Mouse (Mus musculus) adrenal gland, postnatal 4 days (tissue): Measurements from ENCODE around the gene Kdelc2. TPM values are rescaled to one million over a fixed set of nuclear protein-coding genes. Genes with fewer than 3 reads are reported as not detected.

Experiments
- DNase-seq, 2 experiments: peaks; one replicate each; pipeline ENCODE4 v3.0.0; 2021 to 2022; ENCODE audit warnings: low spot score in 2 of 2, mixed read lengths in 2 of 2
- total RNA-seq, 2 experiments: library from RNA; stranded (reverse); gene quantifications; 2 replicates each; pipeline ENCODE4 v1.2.3; 2021

Gene Kdelc2
- total RNA-seq, 2 experiments from 2014 or later: 23.3 to 25.1 TPM

DNA sequence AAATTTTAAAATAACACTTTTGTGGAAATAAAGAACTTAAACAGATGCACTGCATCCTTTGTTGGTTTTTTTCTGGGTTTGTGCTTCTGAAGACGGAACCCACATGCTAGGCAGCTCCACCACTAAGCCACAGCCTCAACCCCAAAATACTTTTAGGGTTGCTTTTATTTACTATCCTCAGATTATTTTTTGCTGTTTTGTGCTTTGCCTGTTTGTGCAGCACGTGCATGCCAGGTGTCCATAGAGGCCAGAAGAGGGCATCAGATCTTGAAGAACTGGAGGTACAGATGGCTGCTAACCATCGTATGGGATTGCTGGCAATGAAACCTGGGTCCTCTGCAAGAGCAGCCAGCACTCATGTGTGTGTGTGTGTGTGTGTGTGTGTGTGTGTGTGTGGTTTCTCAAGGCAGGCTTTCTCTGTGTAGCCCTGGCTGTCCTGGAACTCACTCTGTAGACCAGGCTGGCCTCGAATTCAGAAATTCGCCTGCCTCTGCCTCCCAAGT lies 2.7 kb upstream of the Kdelc2 start:
- DNase-seq: no peak

DNA sequence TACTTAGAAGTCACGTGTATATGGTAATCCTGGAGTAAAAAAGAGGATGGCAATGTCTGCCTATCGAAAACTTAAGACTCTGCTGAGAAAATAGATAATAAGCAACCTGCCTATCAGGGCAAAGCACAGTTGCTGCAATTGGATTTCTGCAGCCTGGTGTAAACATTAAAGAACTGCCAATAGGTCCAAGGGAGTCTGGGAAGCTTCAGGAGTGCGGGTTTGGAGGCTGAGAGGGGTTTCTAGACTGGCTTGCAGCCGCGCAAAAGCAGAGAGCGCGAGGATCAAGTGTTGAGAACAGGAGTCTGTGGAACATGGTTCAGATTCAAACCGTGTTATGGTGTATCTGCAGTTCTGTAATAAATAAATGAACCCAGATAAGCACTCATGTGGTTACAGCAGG lies 1.0 kb downstream of the Kdelc2 start:
- no peak for DNase-seq

DNA sequence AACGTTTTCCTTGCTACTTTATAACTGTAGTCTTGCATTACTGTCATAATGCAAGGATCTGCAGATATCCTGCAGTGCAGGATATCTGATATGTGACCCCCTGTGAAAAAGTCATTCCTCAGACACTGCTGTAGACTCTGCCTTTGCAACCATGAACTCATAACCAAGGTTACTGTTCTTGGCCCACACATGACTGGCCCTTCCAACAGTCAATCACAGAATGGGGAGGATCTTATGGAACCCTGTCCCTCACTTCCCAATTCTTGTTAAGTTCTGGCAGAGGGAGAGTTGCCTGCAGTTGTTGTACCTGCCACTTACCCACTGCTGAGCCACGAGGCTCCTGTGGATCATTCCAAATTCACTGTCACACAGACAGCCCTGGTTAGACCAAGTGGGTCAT lies 3.6 kb downstream of the Kdelc2 start:
- DNase-seq: no peak

DNA sequence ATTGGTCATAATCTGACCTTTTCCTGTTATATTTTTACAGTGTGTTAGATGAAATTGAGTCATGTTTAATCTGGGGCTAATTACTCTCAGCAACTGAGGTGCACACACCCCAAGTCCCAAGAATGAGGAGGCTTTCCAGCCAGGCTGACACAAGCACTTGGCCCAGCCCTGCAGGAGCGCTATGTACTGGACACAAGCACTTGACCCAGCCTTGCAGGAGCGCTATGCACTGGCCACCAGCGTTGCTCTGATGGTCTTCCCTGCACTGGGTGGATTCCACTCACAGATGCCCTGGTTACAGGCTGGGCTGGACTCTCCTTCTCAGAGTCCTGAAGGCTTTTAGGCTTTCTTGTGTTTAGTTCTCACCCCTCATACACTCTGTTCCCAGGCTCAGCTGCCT lies 5.3 kb downstream of the Kdelc2 start:
- no peak for DNase-seq

DNA sequence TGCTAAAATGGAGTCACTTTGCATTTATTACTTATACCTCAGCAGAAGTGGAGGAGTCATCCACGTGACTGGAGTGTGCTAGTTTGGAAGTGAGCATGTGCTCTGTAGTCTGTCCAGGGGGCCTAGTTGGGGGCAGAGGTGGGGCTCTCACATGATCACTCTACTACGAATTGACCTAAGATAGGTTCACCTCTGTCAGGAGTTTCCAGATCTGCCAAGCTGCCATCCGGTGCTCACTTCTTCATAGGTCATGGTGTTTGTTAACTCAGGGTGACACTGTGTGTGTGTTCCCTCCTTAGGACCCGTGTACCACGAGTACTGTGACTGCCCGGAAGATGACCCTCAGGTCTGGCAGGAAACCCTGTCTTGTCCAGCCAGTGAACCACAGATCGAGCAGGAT lies 6.3 kb downstream of the Kdelc2 start:
- no peak for DNase-seq

DNA sequence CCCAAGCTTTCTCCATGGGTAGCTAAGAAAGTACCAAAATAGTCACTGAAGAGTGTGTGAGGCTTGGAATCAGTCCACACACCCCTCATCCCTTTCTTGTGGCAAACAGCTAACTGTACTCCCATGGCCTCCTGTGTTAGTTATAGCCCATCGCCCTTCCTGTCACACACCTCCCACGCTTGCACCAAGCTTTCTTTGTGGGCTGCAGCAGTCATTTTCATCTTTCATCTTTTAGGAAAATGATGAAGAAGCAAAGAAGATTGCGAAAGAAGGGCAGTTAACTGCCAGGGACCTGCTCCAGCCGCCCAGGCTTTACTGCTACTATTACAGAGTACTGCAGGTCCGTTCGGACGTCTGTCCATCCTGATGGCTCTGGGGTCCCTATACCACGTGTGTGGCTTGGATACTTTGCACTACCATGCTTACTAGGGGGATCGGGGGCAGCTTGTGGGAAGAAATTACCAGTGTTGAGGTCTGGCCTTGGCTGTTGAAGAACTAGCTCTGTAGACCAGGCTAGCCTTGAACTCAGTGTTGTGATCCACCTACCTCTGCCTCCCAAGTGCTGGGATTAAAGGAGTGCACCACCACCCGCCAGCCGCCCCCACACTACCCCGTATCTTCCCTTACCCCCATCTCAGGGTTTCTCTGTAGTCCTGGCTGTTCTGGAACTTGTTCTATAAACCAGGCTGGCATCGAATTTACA lies 14.0 kb downstream of the Kdelc2 start:
- DNase-seq: no peak

DNA sequence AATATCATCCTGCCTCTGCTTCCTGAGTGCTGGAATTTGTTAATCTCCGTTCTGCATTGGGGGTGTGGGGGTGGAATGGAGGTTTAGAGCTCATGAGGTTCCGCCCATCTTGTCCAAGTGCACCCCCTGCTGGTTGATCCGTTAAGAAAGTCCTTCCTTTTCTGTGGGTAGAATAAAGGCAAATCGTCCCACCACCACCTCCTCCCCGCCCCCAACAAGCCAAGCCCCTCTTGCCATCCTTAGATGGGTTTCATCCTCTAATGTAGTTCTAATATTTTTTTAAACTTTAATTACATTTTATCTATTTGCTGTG lies 14.5 kb downstream of the Kdelc2 start:
- DNase-seq: peak; percentile 17 to 28

DNA sequence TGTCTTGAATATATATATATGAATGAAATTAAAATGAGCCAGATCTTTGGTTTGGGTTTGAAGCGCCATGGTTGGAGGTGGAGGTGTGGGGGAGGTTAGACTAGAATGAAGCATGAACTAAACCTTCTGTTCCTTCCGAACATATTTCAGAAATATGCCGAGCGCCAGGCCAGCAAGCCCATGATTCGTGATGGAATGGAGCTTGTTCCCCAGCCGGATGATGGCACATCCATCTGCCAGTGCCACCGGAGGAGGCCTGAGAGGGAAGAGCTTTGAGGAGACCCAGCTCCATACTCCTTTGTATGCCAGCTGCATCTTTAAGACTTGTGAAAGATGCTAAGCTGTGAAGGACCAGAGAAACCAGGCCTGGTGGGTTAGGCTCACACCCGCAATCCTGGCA lies 15.7 kb downstream of the Kdelc2 start:
- no peak for DNase-seq

DNA sequence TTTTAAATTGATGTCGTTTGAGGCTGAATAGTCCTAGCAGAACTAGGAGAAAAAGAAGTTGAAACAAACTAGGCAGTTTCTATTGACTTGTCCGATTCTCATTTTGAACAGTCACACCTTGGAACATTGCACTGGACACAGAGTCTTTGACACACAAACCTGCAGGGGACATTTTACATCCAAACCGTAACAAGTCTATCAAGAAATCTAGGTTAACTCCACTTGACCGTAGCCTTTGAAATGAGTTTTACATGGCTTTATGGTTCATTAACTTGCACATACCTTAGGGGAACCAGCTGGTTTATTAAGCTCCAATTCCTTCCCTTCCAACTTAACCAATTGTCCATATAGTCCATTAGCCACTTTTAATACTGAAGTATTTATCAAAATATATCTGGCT lies 16.9 kb downstream of the Kdelc2 start:
- DNase-seq: no peak

DNA sequence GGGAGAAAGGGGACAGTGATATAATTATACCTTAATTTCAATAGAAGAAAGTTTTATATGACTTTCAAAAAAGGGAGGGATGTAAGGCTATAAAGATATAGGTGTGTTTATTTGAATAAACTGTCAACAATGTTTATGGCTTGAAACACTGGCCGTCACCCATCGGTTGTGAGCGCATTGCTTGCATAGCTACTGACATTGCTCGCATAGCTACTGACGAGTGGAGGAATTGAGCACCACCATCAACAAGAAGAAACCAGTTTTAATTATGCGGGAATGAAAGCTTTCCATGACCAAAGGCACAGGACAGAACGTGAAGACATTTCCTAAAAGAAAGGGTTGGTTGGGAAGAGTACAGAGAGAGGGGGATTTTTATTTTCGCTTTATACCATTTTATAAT lies 17.3 kb downstream of the Kdelc2 start:
- DNase-seq: no peak

DNA sequence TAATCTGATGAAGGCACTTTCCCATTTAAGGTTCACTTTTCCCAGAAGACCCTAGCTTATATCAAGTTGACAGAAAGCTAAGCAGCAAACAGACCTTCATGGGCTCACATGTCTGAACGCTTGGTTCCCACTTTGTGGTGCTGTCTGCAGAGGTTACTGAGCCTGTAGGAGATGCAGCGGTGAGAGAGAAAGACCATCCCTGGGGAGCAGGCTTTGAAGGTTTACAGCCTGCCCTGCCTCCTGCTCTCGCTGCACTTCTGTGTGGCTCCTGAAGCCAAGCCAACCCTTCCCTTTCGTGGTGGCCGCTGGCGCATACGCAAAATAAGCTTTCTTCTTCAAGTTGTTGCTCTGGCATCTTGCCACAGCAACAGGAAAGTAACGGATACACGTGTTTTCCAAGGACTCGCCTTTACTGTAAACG lies 18.5 kb downstream of the Kdelc2 start, which contains the start of gene 4930550C14Rik:
Gene 4930550C14Rik (plus strand): TSS at position 35 of the 421 bp plus-strand sequence.
- DNase-seq: peak; percentile 11 to 14

DNA sequence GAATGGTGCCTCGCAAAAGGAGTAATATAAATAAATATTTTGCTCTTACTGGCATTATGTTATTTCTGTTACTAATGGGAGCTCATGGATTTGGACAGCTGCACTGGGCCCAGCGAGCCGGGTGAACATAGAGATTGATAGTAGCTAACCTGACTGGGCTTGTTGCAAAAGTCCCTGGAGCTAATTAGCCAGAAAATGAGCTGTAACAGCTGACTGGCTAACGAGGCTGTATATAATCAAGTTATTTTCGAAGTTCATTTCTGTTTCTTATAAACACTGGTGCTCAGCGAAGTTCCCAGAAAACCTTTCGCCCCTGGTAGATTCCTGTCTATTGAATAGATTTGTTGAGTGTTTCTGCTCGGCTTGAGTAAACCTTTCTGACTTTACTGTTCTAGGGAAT lies 19.2 kb downstream of the Kdelc2 start:
- DNase-seq: no peak

DNA sequence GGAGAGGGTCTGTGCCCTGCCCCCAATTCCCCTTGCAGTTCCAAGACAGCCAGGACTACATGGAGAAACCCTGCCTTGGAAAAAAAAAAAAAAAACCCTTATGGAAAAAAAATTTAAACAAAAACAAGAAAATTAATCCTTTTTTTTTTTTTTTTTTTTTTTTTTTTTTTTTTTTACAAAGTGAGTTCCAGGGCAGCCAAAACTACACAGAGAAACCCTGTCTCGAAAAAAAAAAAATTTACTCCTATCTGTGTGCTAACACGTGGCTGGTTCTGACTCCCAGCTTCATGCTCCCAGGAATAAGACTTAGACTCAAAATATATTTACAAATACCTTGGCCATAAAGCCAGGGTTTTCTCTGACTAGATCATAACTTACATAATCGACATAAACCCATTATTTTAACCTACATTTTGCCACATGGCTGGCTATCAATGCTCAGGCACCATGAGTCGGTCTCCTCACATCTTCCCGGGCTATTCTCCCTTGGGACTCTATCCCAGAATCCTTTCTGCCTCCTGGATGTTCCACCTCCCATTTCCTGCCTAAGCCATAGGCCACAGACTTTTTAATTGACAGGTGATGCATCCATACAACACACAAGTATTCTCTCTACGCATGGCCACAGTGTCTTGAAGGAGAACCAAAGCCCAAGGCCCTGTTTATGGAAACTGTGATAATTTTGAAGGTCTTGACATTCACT lies 20.4 kb downstream of the Kdelc2 start:
- no peak for DNase-seq

DNA sequence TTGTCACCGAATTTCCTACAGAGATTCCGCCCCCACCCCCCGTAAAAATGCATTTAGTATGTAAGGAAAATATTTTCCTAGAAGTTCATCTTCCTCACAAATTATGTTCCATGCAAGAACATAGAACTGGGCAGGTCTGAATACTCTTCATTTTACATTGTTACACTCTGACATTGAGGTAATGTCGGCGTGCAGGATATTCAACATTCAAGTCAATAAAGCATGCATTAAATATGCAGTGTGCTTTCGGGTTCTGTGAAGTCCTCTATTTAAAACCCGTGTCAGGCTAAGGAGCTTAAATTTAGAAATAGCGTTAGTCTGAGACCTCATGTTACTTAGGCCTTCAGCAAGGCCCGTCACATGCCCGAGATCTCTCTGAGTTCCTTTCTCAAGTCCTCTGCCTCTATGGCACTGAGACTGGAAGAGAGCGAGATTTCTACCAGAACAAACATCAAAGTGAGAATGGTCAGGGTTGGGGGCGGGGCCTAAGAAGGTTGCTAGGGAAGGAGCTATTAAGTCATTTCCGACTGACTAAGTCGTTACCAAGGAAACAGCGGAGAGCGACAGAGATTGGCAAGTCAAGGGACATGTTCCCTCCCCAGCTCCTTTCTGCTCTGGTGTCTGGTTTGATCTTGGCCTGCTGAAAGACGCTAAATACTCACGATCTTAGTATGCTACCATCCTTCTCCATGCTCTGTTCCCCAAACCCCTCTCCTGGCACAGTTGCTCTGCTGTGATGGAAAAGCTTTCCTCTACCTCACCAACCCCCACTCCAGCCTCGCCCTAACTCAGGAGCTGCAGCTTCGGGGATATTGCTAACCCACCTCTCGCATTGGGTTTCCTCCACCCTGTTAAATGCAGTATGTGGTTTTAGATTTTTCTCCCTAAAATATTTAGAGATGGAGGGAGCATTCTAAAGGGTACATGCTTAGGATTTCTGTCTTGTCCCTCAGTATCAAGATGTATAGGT lies 21.2 kb downstream of the Kdelc2 start:
- DNase-seq: peak; percentile 49 to 51

DNA sequence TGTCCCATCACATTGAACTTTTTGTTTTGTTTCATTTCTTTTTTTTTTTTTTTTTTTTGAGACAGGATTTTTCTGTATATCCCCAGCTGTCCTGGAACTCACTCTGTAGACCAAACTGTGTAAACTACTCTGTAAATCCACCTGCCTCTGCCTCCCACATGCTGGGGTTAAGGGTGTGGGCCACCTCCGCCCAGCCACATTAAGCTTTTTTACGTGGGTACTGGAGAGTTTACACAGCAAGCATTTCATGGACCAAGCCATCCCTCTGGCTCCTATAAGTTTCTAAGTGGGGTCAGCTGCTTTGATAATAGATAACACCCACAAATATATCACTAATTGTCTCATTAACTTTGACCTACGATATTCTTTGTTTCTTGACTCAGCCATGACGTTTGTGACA lies 24.7 kb downstream of the Kdelc2 start:
- no peak for DNase-seq

DNA sequence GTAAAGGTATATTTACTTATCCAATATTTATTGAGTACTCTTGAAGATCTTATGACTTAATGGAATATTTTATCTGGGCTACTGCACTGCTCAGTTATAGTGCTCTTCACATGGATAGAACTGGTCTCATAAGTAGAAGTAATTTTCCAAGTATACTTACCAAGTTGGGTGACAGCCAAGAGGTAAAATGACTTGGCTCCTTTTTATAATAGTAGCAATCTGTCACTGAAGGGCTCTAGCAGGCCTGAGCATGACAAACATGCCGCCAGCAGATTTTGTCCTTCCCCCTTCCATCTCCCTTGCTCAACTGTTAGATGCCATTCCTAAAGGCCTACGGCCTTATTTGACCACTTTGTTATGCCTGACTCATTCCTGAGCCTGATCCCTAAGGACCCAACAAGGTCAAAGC lies 25.1 kb downstream of the Kdelc2 start:
- DNase-seq: no peak

DNA sequence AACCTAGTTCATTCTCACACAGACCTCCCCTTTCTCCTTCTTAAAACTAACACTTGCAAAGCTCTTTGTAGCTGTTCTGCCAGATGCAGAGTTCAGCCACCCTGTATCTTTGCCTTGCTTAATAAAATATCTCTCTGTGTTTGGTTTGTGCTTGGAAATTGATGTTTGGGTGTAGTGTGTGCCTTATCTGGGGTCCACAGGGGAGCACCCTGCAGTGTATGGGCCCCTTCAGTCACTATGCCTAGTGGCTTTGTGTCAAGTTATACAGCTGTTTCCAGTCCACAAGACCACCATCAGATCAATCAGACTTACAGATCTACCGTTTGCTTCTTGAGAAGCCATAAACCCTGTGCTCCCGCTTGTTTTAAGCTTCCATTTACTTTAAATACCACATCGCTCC lies 25.6 kb downstream of the Kdelc2 start:
- DNase-seq: no peak

DNA sequence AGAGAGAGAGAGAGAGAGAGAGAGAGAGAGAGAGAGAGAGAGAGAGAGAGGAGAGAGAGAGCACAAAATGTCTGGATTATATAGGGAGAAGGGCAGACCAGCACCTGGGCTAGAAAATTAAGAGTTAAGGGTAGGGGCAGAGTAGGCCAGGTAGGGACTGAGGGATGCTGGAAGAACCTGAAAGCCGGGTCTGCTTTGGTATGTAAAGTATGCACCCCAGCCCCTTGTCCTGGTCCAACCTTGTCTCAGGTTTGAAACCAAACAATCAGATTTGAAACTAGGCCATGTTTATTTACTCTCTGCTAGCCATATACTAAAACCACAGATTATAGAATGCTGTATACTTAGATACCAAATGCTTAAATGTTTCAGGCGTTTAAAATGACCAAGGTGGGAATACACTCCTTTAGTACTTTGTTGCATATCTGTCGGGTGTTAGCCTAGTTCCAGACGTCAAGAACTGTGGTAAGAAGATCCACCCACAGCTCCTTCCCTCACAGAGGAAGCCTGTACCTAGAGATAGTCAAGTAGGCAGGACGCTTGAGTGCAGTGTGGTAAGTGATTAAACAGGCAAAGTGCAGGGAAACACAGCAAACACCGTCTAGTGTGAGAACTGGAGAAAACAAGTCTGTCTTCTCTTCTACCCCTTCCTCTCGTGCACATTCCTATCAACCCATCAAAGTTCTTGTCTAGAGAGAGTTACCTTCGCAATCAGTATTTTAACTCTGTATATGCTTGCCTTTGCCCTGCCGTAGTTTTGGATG lies 38.5 kb downstream of the Kdelc2 start:
- no peak for DNase-seq

DNA sequence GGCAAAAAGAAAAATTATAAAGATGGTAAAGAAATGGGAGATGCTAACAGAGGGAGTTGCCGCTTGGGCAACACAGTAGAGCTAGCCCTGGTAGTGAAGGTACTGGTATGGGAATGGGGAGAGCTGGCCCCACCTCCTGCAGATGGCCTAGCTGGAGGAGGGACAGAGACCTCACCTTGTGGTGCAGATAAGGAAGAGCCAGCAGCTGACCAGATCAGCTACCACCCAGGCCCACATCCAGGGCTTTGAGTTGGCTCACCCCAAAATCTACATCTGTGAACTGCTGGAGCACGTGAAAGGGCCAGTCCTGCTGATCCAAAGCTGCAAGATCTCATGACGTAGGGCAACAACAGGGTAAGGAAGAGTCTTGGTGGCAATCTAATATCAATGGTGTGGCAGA lies 42.9 kb downstream of the Kdelc2 start:
- no peak for DNase-seq

DNA sequence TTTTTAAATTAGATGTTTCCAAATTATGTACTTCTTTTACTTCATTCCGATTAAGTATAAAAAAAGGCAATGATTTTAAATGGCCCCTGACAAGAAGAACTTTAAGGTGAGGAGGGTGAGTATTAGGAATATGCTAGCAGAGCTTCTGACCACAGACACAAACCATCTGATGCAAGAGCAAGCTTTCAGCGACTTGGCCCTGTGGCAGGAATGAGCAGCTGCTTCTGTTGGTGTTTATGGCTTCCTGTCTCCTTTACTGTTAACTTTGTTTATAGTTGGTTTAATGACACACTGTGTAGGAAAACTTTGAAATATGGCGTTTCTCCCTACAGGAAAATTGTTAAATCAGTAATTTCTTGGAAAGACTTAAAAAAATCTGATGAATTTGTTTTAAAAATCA lies 43.8 kb downstream of the Kdelc2 start:
- no peak for DNase-seq
